Mouse (Mus musculus) Muller cell, postnatal 12 days (primary cell): Measurements from ENCODE around the gene Atp5s.

Source experiments
- DNase-seq: peaks from one replicate; pipeline ENCODE4 v3.0.0-alpha.2; 2015; ENCODE audit errors: inconsistent ontology term

Gene Atp5s

GRCm38 (mm10) chr12:69732221-69732620 lies 7.5 kb downstream of the Atp5s start:
- DNase-seq: no peak

GRCm38 (mm10) chr12:69733518-69733917 lies 8.8 kb downstream of the Atp5s start:
- peak; percentile 29 for DNase-seq

GRCm38 (mm10) chr12:69733923-69734322 lies 9.2 kb downstream of the Atp5s start:
- DNase-seq: no peak

GRCm38 (mm10) chr12:69741965-69742364 lies 17.2 kb downstream of the Atp5s start:
- no peak for DNase-seq

GRCm38 (mm10) chr12:69744138-69744537 lies 19.4 kb downstream of the Atp5s start:
- DNase-seq: no peak

- DNase-seq: peak; percentile 39
Measured at GRCm38 (mm10) chr12:69751864-69752341, 27.2 kb downstream of the Atp5s start.

- peak; percentile 70 for DNase-seq
Measured at GRCm38 (mm10) chr12:69753936-69754335, 29.2 kb downstream of the Atp5s start.

GRCm38 (mm10) chr12:69756015-69756414 lies 31.3 kb downstream of the Atp5s start:
- no peak for DNase-seq

- DNase-seq: peak; percentile 86
Measured at GRCm38 (mm10) chr12:69757418-69758141, 32.8 kb downstream of the Atp5s start.

GRCm38 (mm10) chr12:69758221-69759185 lies 33.8 kb downstream of the Atp5s start:
- peak; percentile 83 for DNase-seq

- DNase-seq: no peak
Measured at GRCm38 (mm10) chr12:69759267-69759885, 34.6 kb downstream of the Atp5s start.

- no peak for DNase-seq
Measured at GRCm38 (mm10) chr12:69760014-69760413, 35.3 kb downstream of the Atp5s start.

GRCm38 (mm10) chr12:69760743-69761406 lies 36.1 kb downstream of the Atp5s start:
- DNase-seq: no peak

- no peak for DNase-seq
Measured at GRCm38 (mm10) chr12:69761603-69762002, 36.9 kb downstream of the Atp5s start.

GRCm38 (mm10) chr12:69765543-69765942 lies 40.8 kb downstream of the Atp5s start:
- DNase-seq: no peak

GRCm38 (mm10) chr12:69766185-69766904 lies 41.6 kb downstream of the Atp5s start:
- peak; percentile 40 for DNase-seq

GRCm38 (mm10) chr12:69767476-69768258 lies 42.9 kb downstream of the Atp5s start:
- DNase-seq: no peak

GRCm38 (mm10) chr12:69768841-69769240 lies 44.1 kb downstream of the Atp5s start:
- DNase-seq: no peak

GRCm38 (mm10) chr12:69776607-69777340 lies 52.0 kb downstream of the Atp5s start:
- no peak for DNase-seq
